Mouse (Mus musculus) megakaryocyte-erythroid progenitor cell, adult 5-6 weeks (primary cell): ENCODE measurements at regions not wholly inside any gene's neighbourhood (a gene's known extent, or its start where the extent isn't known, plus 50 kb on each side); places are given as distances from the start of the nearest gene placed in this dataset.
A peak's percentile ranks its signal among the peaks of the same experiment; 100 is the strongest.

Source experiments
- ATAC-seq: replicated peaks from 2 replicates; pipeline ENCODE4 v1.8.0; 2016; ENCODE audit warnings: mild to moderate bottlenecking, inconsistent platforms; ENCODE audit not compliant: severe bottlenecking, poor library complexity, low FRiP score, low TSS enrichment

GRCm38 (mm10) chr15:63674404-63674803 lies 170.6 kb downstream of the Gsdmc2 start:
- ATAC-seq, result no peak

GRCm38 (mm10) chr15:63671081-63671480 lies 173.9 kb downstream of the Gsdmc2 start:
- no peak for ATAC-seq

GRCm38 (mm10) chr15:63670561-63670960 lies 174.4 kb downstream of the Gsdmc2 start:
- ATAC-seq, result no peak

GRCm38 (mm10) chr15:63667536-63667935 lies 177.4 kb downstream of the Gsdmc2 start:
- ATAC-seq, result no peak

GRCm38 (mm10) chr15:63665517-63665916 lies 179.5 kb downstream of the Gsdmc2 start:
- ATAC-seq, result no peak

- no peak for ATAC-seq
Observed at GRCm38 (mm10) chr15:63664877-63665276, 180.1 kb downstream of the Gsdmc2 start.

- no peak for ATAC-seq
Observed at GRCm38 (mm10) chr15:63662183-63662582, 182.8 kb downstream of the Gsdmc2 start.

GRCm38 (mm10) chr15:63658031-63658521 lies 186.9 kb downstream of the Gsdmc2 start:
- ATAC-seq, result no peak

- ATAC-seq, result peak; percentile 46; the same call in 1 of the 2 replicates
Observed at GRCm38 (mm10) chr15:63652216-63652961, 192.6 kb downstream of the Gsdmc2 start.

- ATAC-seq, result no peak
Observed at GRCm38 (mm10) chr15:63651120-63651519, 193.9 kb downstream of the Gsdmc2 start.

GRCm38 (mm10) chr15:63648142-63648989 lies 196.6 kb downstream of the Gsdmc2 start:
- ATAC-seq, result peak; percentile 89

- ATAC-seq, result no peak
Observed at GRCm38 (mm10) chr15:63624814-63625213, 220.2 kb downstream of the Gsdmc2 start.

- no peak for ATAC-seq
Observed at GRCm38 (mm10) chr15:63624249-63624648, 220.7 kb downstream of the Gsdmc2 start.

GRCm38 (mm10) chr15:63616506-63617208 lies 228.3 kb downstream of the Gsdmc2 start:
- ATAC-seq, result no peak

- ATAC-seq, result no peak
Observed at GRCm38 (mm10) chr15:63614191-63614590, 230.8 kb downstream of the Gsdmc2 start.

- no peak for ATAC-seq
Observed at GRCm38 (mm10) chr15:63613120-63613519, 231.9 kb downstream of the Gsdmc2 start.

GRCm38 (mm10) chr15:63611161-63611560 lies 233.8 kb downstream of the Gsdmc2 start:
- ATAC-seq, result no peak

- no peak for ATAC-seq
Observed at GRCm38 (mm10) chr15:63603100-63603714, 241.8 kb downstream of the Gsdmc2 start.

- peak; percentile 89 for ATAC-seq
Observed at GRCm38 (mm10) chr15:63601543-63601942, 243.4 kb downstream of the Gsdmc2 start.
